Mouse (Mus musculus): ENCODE measurements around the gene Cux1.

The Cux1 gene

DNA sequence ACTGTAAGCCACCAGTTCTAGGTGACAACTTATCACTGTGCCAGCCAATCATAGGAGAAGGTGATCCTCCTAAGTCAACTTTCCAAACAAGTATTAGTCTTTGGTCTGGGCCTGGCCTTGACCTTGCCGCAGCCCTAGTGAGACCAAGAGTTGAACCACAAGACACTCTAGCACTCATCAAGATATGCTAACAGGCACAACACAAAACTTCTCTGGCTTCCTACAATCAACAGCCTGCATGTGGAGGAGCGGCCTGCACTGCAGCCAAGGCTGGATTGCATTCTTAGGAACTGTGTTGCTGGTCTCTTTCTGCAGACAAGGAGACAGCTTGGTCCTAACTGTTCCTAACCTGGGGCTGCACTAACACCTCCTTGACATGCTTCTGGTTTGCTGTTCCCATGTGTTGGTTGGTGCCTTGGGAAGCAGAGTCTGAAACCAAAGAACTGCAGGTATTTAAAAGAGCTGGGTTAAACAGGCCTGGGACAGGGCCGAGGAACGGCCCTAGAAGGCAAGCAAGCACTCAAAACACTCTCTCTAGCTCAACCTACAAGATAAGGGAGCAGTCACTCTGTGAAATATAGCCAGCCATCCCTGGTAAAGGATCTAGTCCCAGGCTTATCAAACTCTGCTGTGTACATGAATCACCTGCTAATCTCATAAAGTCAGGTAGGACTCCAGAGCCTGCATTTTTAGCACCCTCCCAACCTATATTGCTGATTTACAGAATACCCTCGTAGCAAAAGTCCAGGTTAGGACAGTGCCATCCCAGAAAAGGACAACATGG is 27.0 kb downstream of the Cux1 start:
- no peak for DNase-seq (ENCODE audit: low spot score)

DNA sequence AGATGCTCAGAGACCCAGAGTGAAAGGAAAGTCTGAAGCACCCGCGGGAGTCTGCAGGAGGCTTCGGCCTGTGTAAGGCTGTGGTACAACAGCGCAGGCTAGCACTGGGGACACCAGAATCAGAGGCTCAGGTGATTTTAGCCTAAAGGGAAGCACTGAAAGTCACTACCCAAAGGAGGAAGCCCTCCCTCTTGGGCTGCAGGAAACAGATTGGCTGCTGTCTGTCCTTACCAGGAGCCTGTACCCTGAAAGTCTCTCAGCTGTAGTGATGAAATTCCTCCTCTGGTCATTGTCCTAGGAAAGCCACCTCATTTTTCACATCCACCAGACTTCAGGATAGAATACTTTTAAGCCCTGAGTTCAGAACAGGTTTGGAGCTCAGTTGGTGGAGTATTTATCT is 30.5 kb downstream of the Cux1 start:
- DNase-seq (ENCODE audit: low spot score): no peak

DNA sequence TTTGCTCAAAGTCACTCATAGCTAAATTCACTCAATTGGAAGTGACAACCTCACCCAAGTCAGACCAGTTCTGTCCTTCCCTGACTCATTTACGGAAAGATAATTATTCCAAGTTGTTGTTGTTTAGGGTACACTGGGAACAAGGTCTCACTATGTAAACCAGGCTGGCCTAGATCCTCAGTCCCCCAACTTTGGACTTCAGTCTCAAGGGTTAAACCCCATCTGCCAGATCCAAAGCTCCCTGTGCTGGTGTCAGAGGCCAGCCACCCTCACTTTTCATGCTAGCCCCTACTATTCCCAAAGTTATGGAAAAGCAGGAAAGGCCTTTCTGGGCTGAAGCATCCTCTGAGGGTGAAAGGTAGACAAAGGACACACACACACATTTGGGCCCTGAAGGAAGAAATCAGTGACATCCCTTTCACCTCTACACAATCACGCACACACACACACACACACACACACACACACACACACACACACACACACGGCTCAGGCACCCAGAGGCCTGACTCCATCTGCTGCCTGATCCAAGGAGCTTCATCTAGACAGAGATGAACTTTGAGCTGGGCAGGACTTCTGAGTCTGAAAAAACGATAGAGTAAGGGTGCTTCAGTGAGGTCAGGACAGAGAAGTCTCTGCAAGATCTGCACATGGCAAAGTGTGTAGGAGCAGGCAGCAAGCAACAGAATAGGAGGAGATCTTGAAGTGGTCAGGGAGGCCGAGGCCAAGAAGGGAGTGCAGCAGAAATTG is 31.1 kb downstream of the Cux1 start:
- peak; percentile 59 for DNase-seq (ENCODE audit: low spot score)

DNA sequence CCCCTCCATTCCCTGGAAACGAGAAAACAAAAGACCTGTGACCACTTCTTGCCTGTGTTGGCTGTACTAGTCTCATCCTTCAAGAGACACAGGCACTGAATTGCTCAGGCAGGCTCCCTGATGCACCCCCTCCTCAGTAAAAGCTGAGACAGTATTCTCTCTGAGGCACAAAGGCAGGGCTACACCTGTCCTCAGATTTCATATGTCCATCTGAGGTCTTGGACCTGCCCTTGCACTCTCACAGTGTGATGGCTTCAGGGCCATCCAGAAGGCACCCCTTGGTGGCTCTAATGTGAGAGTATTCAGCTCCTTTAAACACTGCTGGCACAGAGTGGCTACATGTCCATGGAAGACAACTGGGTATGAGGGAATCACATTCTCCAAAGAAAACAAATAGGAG is 32.1 kb downstream of the Cux1 start:
- no peak for DNase-seq (ENCODE audit: low spot score)

DNA sequence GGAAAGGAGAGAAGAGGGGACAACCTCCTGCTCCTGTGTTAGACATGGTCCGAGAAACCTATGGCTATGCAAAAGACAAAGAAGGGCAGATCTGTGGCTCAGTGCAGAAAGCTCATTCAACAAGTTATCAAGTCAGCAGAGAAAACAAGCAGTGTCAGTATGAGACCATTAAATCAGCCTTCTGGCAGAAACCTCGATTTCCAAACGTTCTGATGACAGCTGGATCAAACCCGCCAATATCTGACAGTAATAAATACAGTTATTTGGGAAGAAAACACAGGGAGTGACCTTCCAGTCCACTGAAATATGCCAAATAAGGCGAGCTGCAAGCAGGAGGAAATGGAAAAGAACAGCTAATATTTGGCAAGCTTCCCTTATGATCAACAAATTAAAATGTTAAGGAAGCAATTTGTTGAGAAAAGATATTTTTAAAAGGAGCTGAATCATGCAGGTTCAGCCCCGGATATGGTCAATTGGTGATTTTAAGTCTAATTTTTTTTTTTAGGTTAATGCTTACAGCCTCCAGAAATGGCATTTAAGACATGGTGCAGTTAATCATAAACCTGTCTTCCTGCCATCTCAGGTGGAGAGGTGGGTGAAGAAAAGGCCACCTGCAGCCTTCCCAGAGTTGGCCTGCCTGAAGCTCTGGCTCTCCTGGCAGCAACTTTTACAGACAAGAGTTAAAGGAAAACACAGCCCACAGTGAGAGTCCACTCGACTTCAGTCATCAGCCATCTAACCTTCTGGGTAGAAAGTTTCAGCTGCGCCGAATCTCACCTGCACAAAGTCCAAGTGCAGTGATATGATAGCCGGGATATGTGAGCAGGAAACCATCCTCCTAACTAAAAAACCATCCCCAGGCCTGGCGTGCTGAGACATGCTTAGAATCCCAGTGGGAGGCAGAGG is 33.7 kb downstream of the Cux1 start:
- no peak for DNase-seq (ENCODE audit: low spot score)

DNA sequence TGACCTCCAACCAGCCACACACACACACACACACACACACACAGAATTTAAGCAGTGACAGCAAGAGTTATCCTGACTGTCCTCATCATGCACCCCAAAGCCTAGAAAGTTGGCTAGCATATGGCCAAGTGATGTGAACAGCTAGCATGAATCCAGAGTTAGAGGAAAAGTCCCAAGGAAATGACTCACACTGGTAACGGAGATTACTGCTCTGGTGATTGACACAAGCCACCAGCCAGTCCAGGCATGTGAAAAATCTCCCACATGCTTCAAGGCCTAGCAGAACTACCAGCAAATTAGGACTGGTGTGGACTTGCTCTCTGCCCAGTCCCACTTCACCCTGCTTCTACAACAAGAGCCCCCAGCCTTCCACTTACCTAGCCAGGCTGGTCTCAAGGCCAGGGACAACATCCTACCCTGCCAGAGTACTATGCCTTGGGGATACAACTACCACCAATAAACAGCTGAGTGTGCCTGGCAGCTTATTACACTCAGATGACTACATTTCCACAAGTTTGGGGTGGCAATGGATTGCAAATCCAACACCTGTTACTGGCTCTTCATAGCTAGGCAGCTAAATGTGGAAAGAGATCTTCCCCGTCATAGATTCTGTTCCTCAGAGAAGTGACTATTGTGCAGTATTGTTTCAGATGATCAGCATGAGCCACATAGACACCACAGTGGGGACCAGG is 35.5 kb downstream of the Cux1 start:
- no peak for DNase-seq (ENCODE audit: low spot score)

DNA sequence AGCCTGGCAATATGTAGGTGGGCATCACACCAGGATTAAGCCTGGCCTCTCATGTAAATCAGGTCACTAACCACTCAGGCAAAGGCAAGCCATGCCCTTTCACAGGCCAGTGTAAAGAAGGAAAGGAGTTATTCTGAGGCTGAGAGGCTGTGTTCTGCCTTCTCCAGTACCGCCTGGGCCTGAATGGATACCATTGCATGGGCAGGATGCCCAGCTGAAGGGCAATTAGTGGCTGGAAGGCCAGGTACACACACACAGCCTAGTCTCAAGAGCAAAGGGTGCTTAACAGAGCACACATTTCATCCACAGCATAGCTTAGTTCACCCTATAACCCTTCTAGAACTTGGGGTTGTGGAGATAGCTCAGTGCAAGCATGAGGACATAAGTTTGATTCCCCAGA is 36.4 kb downstream of the Cux1 start:
- no peak for DNase-seq (ENCODE audit: low spot score)

DNA sequence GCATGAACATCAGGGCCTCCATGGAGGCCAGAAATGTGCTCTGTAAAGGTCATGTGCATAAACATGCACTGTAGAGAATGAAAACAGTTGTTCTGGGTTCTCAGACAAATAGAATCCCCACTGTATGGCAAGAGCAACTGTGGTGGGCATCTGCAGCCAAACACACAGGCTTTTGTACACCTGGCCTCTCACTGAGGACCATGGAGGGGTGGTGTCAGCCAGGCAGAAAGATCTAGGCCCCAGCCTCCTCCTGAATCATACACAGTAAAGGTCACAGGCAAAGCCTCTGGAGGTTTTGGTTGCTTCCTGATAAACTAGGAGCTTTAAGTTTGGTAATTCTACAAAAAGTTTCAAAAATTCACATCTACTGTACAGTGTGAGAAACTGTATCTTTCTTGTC is 38.1 kb downstream of the Cux1 start:
- no peak for DNase-seq (ENCODE audit: low spot score)

DNA sequence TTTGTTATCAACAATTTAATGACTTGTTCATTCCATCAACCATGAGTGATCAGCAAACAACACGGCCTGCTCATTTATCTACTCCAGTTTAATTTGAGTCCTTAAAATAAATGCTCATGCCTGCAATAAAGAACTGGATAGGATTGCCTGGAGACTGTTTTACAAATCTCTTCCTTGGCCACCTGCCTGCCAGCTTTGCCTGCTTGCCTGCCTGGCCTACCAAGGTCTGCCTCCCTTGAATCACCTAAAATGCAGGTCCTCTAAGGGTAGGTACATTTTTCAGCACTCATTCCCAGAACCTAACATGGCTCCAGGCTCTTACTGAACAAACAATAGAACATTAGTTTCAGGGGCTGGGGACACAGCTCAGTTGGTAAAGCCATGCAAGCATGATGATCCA is 39.4 kb downstream of the Cux1 start:
- DNase-seq (ENCODE audit: low spot score): no peak

DNA sequence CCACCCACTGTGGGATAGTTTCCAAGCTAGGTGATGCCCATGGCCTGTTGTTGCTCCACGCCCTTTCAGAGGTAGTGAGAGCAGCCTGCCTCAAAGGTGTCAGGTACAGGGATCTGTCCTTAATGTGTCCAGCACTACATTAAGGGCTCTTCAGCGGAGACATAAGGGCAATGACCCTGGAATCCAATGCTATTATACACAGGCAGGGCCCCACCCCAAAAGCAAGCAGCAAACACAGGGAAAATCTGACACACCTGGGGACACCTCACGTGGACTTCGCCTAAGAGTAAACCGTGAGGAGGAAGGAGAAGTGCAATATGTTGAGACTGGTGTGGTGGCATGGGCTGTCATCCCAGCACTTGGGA is 40.8 kb downstream of the Cux1 start:
- no peak for DNase-seq (ENCODE audit: low spot score)

DNA sequence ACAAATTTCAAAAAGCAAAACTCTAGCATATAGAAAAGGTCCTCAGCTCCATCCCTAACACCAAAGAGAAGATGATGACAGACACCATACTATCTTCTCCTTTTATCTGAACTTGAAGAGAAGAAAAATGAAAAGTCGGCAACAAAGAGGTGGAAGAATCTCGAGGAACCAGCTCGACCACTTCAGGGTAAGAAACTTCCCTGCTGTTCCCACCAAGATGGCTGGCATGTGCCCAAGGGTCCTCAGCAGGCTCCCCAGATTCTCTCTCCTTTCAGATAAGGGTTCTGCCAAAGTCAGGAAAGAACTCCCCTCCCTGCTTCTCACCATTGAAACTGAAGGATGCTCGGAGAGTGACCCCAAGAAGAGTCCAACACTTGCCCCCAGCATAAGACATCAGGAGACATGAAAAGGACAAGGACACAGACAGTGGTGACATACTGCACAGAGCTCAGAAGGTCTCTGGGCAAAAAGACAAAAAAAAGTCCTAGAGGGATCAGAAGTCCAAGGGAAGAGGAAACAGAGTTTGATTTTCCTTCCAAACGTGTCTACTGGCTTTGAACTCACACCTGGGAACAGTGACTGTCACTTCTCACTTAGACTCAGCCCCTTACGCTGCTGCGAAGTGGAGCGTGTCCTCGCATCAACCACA is 41.3 kb downstream of the Cux1 start:
- DNase-seq (ENCODE audit: low spot score): no peak

DNA sequence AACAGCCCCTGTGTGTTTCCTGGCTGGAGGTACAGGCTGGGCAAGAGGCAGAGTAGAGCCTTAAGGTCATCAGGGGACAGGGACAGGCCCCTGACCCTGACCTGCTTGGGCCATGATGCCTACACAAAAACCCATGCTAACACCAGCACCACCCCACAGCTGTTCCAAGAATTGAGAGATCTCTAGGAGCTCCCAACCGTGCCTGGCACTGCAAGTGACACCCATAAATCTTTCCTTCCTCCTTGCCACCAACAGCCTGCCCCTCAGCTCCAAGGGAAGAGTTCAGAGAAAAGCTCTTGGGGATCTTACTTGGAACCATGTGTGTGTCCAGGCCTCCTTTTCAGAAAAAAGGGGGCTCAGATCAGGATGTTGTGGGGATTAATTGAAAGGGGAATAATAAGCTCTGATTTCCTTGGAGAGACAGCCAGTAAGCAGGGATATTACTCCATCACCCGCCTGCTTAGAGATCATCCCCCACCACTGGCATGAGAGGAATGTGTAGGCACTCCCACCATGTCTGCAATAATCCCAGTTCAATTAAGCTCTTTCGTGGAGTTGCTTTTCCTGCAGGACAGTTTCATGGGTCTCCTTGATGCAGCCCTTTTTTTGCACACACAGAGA is 44.3 kb downstream of the Cux1 start:
- peak; percentile 26 for DNase-seq (ENCODE audit: low spot score)

DNA sequence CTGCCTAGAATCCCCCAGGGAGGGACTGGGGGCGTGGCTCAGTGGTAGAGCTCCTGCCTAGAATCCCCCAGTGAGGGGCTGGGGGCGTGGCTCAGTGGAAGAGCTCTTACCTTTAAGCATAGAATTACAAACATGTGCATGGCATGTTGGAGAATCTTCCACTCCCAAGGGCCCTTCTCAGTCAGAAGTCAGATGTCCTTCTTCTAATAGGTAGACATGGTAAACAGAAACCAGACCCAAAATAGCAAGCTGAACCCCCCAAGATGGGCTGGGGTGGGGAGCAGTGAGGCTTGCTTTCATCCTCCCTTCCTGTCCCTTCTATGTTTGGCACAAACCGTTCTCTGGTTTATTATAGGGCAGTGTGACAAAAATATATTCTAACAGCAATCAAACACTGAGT is 45.6 kb downstream of the Cux1 start:
- DNase-seq (ENCODE audit: low spot score): no peak

DNA sequence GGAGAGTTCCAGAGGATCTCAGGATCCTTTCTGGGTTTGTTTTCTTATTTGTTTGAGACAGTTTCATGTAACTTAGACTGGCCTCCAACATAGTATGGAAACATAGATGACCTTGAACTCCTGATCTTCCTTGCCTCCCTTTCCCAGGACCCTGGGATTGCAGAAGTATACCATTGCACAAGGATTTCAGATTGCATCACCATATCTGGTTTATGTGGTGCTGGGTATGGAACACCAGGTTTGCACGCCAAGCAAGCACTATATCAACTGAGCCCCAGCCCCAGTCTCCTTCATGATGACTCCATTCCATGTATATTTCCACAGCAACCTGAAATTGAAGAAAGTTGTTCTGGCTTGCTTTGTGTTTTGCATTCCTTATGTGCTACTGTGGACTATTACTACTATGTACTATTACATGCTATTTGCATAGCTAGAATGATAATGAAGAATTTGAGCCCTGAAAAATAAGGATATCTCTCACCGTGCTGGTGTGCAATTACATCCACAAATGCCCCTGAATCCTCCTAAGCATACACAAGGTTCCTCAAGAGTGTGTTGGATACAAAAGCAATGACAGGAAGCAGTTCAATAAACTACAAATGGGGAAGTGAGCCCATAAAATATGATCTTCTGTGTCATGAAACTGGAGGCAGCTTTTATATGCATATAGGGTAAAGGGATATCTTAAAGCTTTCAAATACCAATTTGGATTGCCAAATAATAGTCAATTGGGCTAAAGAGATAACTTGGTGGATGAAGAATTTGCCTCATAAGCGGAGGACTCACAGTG is 48.4 kb downstream of the Cux1 start:
- no peak for DNase-seq (ENCODE audit: low spot score)

DNA sequence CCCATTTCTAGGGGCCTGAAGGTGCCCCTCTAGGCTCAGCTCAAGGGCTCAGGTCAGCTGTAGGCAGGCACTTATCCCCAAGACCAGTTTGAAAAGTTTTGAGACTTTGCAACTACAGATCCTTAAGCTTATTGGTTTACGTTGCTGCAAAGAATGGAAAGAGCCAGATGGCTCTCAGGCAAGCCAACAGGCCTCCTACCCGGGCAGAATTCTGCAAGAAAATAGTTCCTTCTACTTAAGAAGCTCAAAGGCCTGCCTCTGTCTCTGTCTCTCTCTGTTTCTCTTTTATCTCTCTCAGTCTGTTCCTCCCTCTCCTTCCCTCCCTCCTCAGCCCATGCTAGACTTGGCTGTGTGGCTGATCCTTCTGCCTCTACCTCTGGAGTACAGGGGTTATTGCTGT is 49.8 kb downstream of the Cux1 start:
- no peak for DNase-seq (ENCODE audit: low spot score)

DNA sequence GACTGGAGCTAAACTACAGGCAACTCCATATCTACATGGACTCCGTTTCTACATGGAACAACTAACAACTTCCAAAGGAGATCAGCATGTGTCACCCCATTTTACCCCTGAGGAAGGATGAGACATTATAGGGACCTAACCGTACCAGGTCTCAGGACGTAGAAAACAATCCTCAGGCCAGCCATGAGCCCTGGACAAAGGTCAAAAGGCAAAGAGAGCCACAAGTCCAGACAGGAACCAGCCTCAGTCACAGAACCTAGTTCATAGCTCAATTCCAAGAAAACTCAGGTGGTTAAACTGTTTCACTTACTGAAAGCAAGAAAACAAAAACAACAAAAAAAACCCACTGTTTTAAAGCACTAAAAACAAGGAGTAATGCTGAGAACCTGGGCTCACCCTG is 50.7 kb downstream of the Cux1 start:
- peak; percentile 37 for DNase-seq (ENCODE audit: low spot score)

DNA sequence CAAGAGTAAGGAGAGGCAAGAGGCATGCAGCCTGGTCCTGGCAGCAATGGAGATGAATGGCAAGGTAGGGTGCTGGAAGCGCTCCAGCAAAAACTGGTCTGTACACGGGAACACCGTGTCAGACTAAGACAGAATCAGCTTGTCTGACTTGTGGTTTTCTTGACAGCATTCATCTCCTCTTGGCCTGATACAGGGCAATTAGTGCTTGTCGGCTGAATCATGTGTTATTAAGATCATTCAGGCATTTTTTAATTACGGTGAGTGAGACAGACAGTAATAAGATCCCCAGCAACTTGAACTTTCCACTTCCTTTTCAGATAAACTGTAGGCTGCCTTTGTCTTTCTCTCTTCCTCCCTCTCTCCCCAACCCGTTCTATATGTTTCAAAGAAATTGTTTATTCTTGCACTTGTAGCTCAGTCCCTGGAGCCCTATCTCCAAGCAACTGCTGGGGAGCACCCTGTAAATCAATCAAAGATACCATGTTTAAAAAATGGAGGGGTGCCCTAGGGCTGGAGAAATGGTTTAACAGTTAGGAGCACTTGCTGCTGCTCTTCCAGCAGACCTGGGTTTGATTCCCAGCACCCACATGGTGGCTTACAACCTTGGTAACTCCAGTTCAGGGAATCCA is 53.1 kb downstream of the Cux1 start:
- no peak for DNase-seq (ENCODE audit: low spot score)

DNA sequence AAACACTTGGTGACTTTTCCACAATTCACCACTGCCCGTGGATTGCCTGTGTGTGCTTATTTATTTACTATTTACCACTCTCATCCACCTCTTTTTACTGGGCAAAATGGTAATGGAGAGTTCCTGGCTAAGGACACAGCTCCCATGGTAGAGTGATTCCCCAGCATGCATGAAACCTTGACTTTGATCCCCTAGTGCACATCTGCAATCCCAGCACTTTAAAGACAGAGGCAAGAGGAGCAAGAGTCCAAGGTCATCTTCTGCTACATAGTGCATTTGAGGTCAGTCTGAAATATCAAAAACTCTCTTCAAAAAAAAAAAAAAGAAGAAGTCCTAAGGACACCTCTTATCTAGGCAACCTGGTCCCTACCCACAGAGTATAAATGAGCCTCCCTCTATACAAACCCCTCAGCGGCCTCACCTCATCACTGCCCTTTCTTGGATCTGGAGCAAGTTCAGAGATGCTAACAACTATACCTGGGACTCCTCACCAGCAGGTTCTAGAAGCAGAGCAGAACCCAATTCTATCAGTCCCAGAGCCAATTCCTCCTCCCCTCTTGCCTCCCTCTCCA is 55.1 kb downstream of the Cux1 start:
- DNase-seq (ENCODE audit: low spot score): no peak

DNA sequence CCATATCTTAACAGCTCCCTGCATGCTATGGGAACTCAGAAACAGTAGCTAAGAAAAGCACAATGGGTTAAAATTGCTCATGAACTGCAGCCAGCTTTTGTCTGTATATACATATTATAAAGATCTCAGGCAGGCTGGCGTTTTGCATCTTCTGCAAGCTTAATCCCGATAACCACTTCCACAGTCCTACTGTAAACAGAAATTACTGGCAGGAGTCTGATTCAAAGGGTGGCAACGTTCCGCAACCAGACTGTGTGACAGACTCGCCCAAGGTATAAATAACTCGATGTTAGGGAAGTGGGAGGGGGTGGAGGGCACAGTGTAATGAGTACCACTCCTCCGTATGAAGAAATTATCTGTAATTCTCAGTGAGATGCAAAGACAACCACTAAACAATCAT is 55.9 kb downstream of the Cux1 start:
- DNase-seq (ENCODE audit: low spot score): no peak

DNA sequence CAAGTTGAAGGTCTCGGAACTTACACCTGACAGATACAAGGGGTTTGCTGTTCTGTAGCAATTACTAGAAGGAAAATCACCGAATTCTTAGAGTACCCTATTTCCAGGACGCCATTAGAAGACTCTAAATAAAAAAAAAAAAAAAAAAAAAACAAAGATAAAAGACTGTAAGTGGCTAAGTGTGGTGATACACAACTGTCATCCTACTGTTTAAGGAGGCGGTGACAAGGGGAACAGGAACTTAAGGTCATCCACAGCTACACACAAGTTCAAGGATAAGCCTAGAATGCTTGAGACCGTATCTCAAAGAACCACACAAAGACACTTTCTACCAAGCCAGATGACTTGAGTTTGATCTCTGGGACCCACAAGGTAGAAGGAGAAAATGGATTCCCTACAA is 56.7 kb downstream of the Cux1 start:
- no peak for DNase-seq (ENCODE audit: low spot score)

Measured in yolk sac, embryonic 10.5 days (tissue).